Comparison of ENCODE assay signal across 9 mouse cellular contexts in the genomic region with DNA sequence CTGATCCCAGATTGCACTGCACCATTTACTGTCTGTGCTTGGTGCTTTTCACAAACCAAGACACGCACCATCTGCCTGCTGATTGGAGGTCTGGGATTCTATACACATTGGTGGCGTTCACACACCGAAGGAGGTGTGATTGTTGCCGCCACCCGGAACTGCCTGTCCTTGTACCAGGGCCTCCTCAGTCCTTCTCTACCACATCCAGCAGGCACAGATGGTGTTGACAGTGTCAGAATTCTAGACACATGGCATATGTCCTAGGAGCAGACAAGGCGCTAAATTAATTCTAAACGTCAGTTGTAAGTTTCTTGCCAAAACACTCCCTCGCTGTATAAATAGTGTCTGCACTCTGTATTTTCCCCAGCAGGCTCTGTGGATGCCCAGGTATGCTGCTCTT.
DNase-seq lines count a peak whose midpoint lies in the region; ATAC-seq and TF ChIP-seq lines count a peak whose summit lies in the region.
"Had no signal": no experiment of that assay in that cellular context is flagged by ENCODE, and none has a peak within 500 bp of the region (broad histone marks: within the 10 kb centered on the region; RNA-seq: fewer than 3 reads in every experiment).

No protein-coding gene starts in this region.

- H3K4me2 ChIP-seq in forebrain, embryonic 13.5 days = no peak overlapping the region
- H3K4me2 ChIP-seq in forebrain, embryonic 12.5 days = no peak overlapping the region
- peak overlapping the region; percentile 19 for H3K4me2 ChIP-seq in heart, postnatal 0 days (ENCODE audit: low read depth, low read length)

- no peaks in the 10 kb centered on the region for H3K27me3 ChIP-seq in forebrain, embryonic 13.5 days
- no peaks in the 10 kb centered on the region for H3K27me3 ChIP-seq in forebrain, embryonic 12.5 days
- no peaks in the 10 kb centered on the region for H3K27me3 ChIP-seq in heart, postnatal 0 days (ENCODE audit: control insufficient read depth, insufficient read depth, low read length)

- H3K9ac ChIP-seq in forebrain, embryonic 13.5 days = no peak overlapping the region
- H3K9ac ChIP-seq in forebrain, embryonic 12.5 days = no peak overlapping the region
- 0 out of 2 replicates have a peak overlapping the region, but pooled peaks have one; percentile 0 for H3K9ac ChIP-seq in heart, postnatal 0 days (replicated peaks; ENCODE audit: low read depth, low read length)

- intact Hi-C loops in left cerebral cortex, postnatal 25 days (cut with DNase I) = loop anchor here (1.0 to 5.0 kb wide), 2 partner anchors 91 to 1196 kb away; no protein-coding TSS in a partner anchor

- H3K27ac ChIP-seq in forebrain, embryonic 13.5 days = no peak overlapping the region
- H3K27ac ChIP-seq in forebrain, embryonic 12.5 days = no peak overlapping the region
- H3K27ac ChIP-seq in heart, postnatal 0 days (ENCODE audit: low read depth) = peak overlapping the region; percentile 83

- no peaks in the 10 kb centered on the region for H3K36me3 ChIP-seq in forebrain, embryonic 13.5 days (ENCODE audit: poor library complexity, severe bottlenecking)
- no peaks in the 10 kb centered on the region for H3K36me3 ChIP-seq in forebrain, embryonic 12.5 days (replicated peaks)
- no peaks in the 10 kb centered on the region for H3K36me3 ChIP-seq in heart, postnatal 0 days (replicated peaks; ENCODE audit: control insufficient read depth, insufficient read depth, low read length)

- H3K4me1 ChIP-seq in forebrain, embryonic 13.5 days = no peaks in the 10 kb centered on the region
- H3K4me1 ChIP-seq in forebrain, embryonic 12.5 days = no peaks in the 10 kb centered on the region
- H3K4me1 ChIP-seq in heart, postnatal 0 days (ENCODE audit: control insufficient read depth, insufficient read depth) = 0 out of 2 replicates have a peak, but pooled peaks cover 10% of the 10 kb centered on the region

- peak; percentile 96 for ATAC-seq in forebrain, embryonic 13.5 days
- ATAC-seq in forebrain, embryonic 12.5 days (ENCODE audit: low FRiP score) = no peak; the same call in 1 of the 2 replicates
- peak; percentile 94 for ATAC-seq in heart, postnatal 0 days (ENCODE audit: insufficient read depth, low read depth)

- WGBS in forebrain, embryonic 13.5 days = 73% methylated on average over 8 of the region's 8 CpGs
- WGBS in forebrain, embryonic 12.5 days = 87% methylated on average over 8 of the region's 8 CpGs
- 25% methylated on average over 8 of the region's 8 CpGs for WGBS in heart, postnatal 0 days

- peak; percentile 18 to 27 for DNase-seq in cerebellum, postnatal 14 days
- peak; percentile 87 for DNase-seq in heart, postnatal 0 days (ENCODE audit: low spot score)
- DNase-seq in left cerebral cortex, postnatal 25 days (ENCODE audit: low spot score in 2 of 2) = peak; percentile 79 to 96
- DNase-seq in spleen, postnatal 10 days (ENCODE audit: low spot score in 2 of 2) = no peak
- DNase-seq in liver = no peak
- no peak for DNase-seq in adrenal gland, postnatal 14 days
- DNase-seq: kidney, adult 8-10 months had no signal

- no peaks in the 10 kb centered on the region for H3K9me3 ChIP-seq in forebrain, embryonic 13.5 days (replicated peaks)
- H3K9me3 ChIP-seq in forebrain, embryonic 12.5 days = no peaks in the 10 kb centered on the region
- H3K9me3 ChIP-seq in heart, postnatal 0 days (replicated peaks; ENCODE audit: control insufficient read depth, low read length) = no peaks in the 10 kb centered on the region

- no peak for TF ChIP-seq CTCF in heart, postnatal 0 days (IDR thresholded peaks at IDR 0.05; ENCODE audit: low read depth)

- no peak overlapping the region for H3K4me3 ChIP-seq in forebrain, embryonic 13.5 days
- H3K4me3 ChIP-seq in forebrain, embryonic 12.5 days (replicated peaks) = no peak overlapping the region
- no peak overlapping the region for H3K4me3 ChIP-seq in heart, postnatal 0 days (ENCODE audit: low read depth, low read length)

- peak; percentile 75 for TF ChIP-seq EP300 in heart, postnatal 0 days (IDR thresholded peaks at IDR 0.05; ENCODE audit: low read depth)

Comparison
In these comparisons a context has a peak if more than half of its experiments do, and no peak if none do; other contexts are left out.
1. DNase-seq: peak in cerebellum, postnatal 14 days (2 of 2), heart, postnatal 0 days (single experiment) and left cerebral cortex, postnatal 25 days (2 of 2); none in spleen, postnatal 10 days (0 of 2), liver (single experiment) and adrenal gland, postnatal 14 days (single experiment).